Mouse (Mus musculus) spleen, adult 2 months (tissue): ENCODE data around the gene Mob3a.

Experiments used
- CTCF ChIP-seq: fragments of 200-500 bp; IDR thresholded peaks from 2 replicates; pipeline ENCODE4 v1.5.1; 2011; ENCODE audit warnings: mild to moderate bottlenecking, inconsistent platforms; ENCODE audit not compliant: insufficient read depth, insufficient read length, insufficient replicate concordance; ENCODE audit errors: extremely low read depth
- POLR2A ChIP-seq: fragments of 200-500 bp; IDR thresholded peaks from 2 replicates; pipeline ENCODE4 v1.6.1; 2011; ENCODE audit warnings: low read depth, low read length, inconsistent platforms

DNA sequence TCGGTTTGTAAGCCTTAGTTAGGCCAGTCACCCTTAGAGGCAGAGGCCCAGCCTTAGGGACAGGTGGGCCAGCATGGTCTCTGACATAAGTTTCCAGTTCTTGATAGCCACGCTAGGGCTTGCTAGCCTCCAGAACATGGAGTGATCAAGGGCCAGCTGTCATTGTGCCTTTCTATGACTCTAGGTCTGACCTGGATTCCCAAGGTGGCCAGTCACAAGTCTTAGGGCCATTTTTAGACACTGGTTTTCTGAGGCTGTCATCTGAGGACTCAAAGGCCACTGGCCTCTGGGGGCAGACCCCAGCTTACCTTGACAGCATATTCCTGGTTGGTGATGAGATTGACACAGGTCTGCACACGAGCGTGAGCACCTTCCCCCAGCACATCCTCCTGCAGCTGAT, 30.5 kb downstream of the Mob3a start:
- no peak for TF ChIP-seq CTCF
- no peak for TF ChIP-seq POLR2A
